Mouse (Mus musculus): ENCODE results near the gene Lrrc52. TPM values are rescaled to one million over a fixed set of nuclear protein-coding genes. Genes with fewer than 3 reads are reported as not detected.

Gene Lrrc52
- total and polyA plus RNA-seq, 3 experiments, result not detected

- H3K4me3 ChIP-seq (replicated peaks in 1 of 3; ENCODE audit: low read depth in 2 of 3, low read length in 2 of 3, poor library complexity in 1 of 3), result no peak overlapping the region
- H3K79me2 ChIP-seq (replicated peaks; ENCODE audit: control insufficient read depth, extremely low read depth, insufficient read depth, poor library complexity, severe bottlenecking), result no peaks in the 10 kb centered on the region
- no peak overlapping the region for H3K4me2 ChIP-seq (ENCODE audit: insufficient read depth, low read depth, poor library complexity, severe bottlenecking)
- no peaks in the 10 kb centered on the region for H3K4me1 ChIP-seq (ENCODE audit: control insufficient read depth in 1 of 2, insufficient read depth in 2 of 2)
- no peaks in the 10 kb centered on the region for H3K9me3 ChIP-seq (replicated peaks; ENCODE audit: low read length)
- dilution Hi-C loops (cut with MboI; ENCODE audit: extremely low pct_ligation_motif_present, extremely low pct_unique_long_range_greater_than_20kb, low sequenced_read_pairs) (no loop called here), in situ Hi-C loops (cut with MboI; ENCODE audit: low pct_ligation_motif_present, low pct_unique_long_range_greater_than_20kb, low sequenced_read_pairs) (no loop called here)
- no peak for DNase-seq (ENCODE audit: extremely low read depth)
- no peak overlapping the region for H3K27ac ChIP-seq (ENCODE audit: insufficient read depth, low read depth)
- no peak overlapping the region for H3K9ac ChIP-seq (ENCODE audit: insufficient read depth, low read depth)
- no peak for TF ChIP-seq IRF4 (IDR thresholded peaks at IDR 0.05; ENCODE audit: low read depth, low read length)
- TF ChIP-seq MAX (IDR thresholded peaks at IDR 0.05; ENCODE audit: low read length), result no peak
- TF ChIP-seq CHD1 (IDR thresholded peaks at IDR 0.05; ENCODE audit: low read depth, low read length), result no peak
- no peak for TF ChIP-seq POLR2AphosphoS2 (IDR thresholded peaks at IDR 0.05; ENCODE audit: low read depth, low read length)
- TF ChIP-seq TCF12 (IDR thresholded peaks at IDR 0.05; ENCODE audit: low read depth, low read length), result no peak
- TF ChIP-seq CHD2 (IDR thresholded peaks at IDR 0.05; ENCODE audit: low read length), result no peak
- TF ChIP-seq E2F4 (IDR thresholded peaks at IDR 0.05; ENCODE audit: insufficient replicate concordance, low read depth, low read length), result no peak
- no peak for TF ChIP-seq RCOR1 (conservative IDR thresholded peaks at IDR 0.05; ENCODE audit: low read depth, low read length)
- TF ChIP-seq ZMIZ1 (IDR thresholded peaks at IDR 0.05; ENCODE audit: low read depth, low read length), result no peak
- TF ChIP-seq CTCF (conservative IDR thresholded peaks at IDR 0.05 in 1 of 2, IDR thresholded peaks at IDR 0.05 in 1 of 2; ENCODE audit: low read depth in 2 of 2, low read length in 2 of 2), result no peak
- no peak for TF ChIP-seq UBTF (IDR thresholded peaks at IDR 0.05; ENCODE audit: low read depth, low read length)
- H3K27me3 ChIP-seq (replicated peaks), result peaks cover 71% of the 10 kb centered on the region
- no peaks in the 10 kb centered on the region for H3K36me3 ChIP-seq (replicated peaks in 1 of 2; ENCODE audit: control insufficient read depth in 1 of 2, insufficient read depth in 1 of 2, low read length in 1 of 2)
Observed at GRCm38 (mm10) chr1:167499097-167499850, 32.7 kb upstream of the Lrrc52 start.

- no peak overlapping the region for H3K4me2 ChIP-seq (ENCODE audit: insufficient read depth, low read depth, poor library complexity, severe bottlenecking)
- no peaks in the 10 kb centered on the region for H3K9me3 ChIP-seq (replicated peaks; ENCODE audit: low read length)
- in situ Hi-C loops (cut with MboI; ENCODE audit: low pct_ligation_motif_present, low pct_unique_long_range_greater_than_20kb, low sequenced_read_pairs) (no loop called here), dilution Hi-C loops (cut with MboI; ENCODE audit: extremely low pct_ligation_motif_present, extremely low pct_unique_long_range_greater_than_20kb, low sequenced_read_pairs) (no loop called here)
- TF ChIP-seq NRF1 (IDR thresholded peaks at IDR 0.05; ENCODE audit: low read depth, low read length) (no peak), MAX (IDR thresholded peaks at IDR 0.05; ENCODE audit: low read length) (no peak), USF1 (IDR thresholded peaks at IDR 0.05; ENCODE audit: low read depth, low read length) (no peak)
- H3K27ac ChIP-seq (ENCODE audit: insufficient read depth, low read depth), result no peak overlapping the region
- no peaks in the 10 kb centered on the region for H3K79me2 ChIP-seq (replicated peaks; ENCODE audit: control insufficient read depth, extremely low read depth, insufficient read depth, poor library complexity, severe bottlenecking)
- DNase-seq (ENCODE audit: extremely low read depth), result no peak
- H3K9ac ChIP-seq (ENCODE audit: insufficient read depth, low read depth), result no peak overlapping the region
- H3K4me3 ChIP-seq (replicated peaks in 1 of 3; ENCODE audit: low read depth in 2 of 3, low read length in 2 of 3, poor library complexity in 1 of 3), result no peak overlapping the region
- H3K27me3 ChIP-seq (replicated peaks), result peaks cover 67% of the 10 kb centered on the region
- H3K4me1 ChIP-seq (ENCODE audit: control insufficient read depth in 1 of 2, insufficient read depth in 2 of 2), result no peaks in the 10 kb centered on the region
- H3K36me3 ChIP-seq (replicated peaks in 1 of 2; ENCODE audit: control insufficient read depth in 1 of 2, insufficient read depth in 1 of 2, low read length in 1 of 2), result no peaks in the 10 kb centered on the region
Observed at GRCm38 (mm10) chr1:167497991-167498390, 31.4 kb upstream of the Lrrc52 start.

GRCm38 (mm10) chr1:167497560-167497959 is 31.0 kb upstream of the Lrrc52 start:
- H3K9me3 ChIP-seq (replicated peaks; ENCODE audit: low read length), result no peaks in the 10 kb centered on the region
- H3K4me3 ChIP-seq (replicated peaks in 1 of 3; ENCODE audit: low read depth in 2 of 3, low read length in 2 of 3, poor library complexity in 1 of 3), result no peak overlapping the region
- H3K4me1 ChIP-seq (ENCODE audit: control insufficient read depth in 1 of 2, insufficient read depth in 2 of 2), result no peaks in the 10 kb centered on the region
- peaks cover 69% of the 10 kb centered on the region for H3K27me3 ChIP-seq (replicated peaks)
- in situ Hi-C loops (cut with MboI; ENCODE audit: low pct_ligation_motif_present, low pct_unique_long_range_greater_than_20kb, low sequenced_read_pairs) (no loop called here), dilution Hi-C loops (cut with MboI; ENCODE audit: extremely low pct_ligation_motif_present, extremely low pct_unique_long_range_greater_than_20kb, low sequenced_read_pairs) (no loop called here)
- DNase-seq (ENCODE audit: extremely low read depth), result no peak
- H3K79me2 ChIP-seq (replicated peaks; ENCODE audit: control insufficient read depth, extremely low read depth, insufficient read depth, poor library complexity, severe bottlenecking), result no peaks in the 10 kb centered on the region
- no peak overlapping the region for H3K4me2 ChIP-seq (ENCODE audit: insufficient read depth, low read depth, poor library complexity, severe bottlenecking)
- H3K27ac ChIP-seq (ENCODE audit: insufficient read depth, low read depth), result no peak overlapping the region
- TF ChIP-seq UBTF (IDR thresholded peaks at IDR 0.05; ENCODE audit: low read depth, low read length), result no peak
- TF ChIP-seq E2F4 (IDR thresholded peaks at IDR 0.05; ENCODE audit: insufficient replicate concordance, low read depth, low read length), result no peak
- TF ChIP-seq HCFC1 (IDR thresholded peaks at IDR 0.05; ENCODE audit: low read depth, low read length), result no peak
- TF ChIP-seq RAD21 (IDR thresholded peaks at IDR 0.05; ENCODE audit: low read depth, low read length), result no peak
- TF ChIP-seq USF2 (conservative IDR thresholded peaks at IDR 0.05; ENCODE audit: low read depth, low read length), result no peak
- TF ChIP-seq MAFK (IDR thresholded peaks at IDR 0.05; ENCODE audit: insufficient replicate concordance, low read length), result no peak
- TF ChIP-seq ZKSCAN1 (IDR thresholded peaks at IDR 0.05; ENCODE audit: borderline replicate concordance, low read depth, low read length), result no peak
- no peak for TF ChIP-seq NRF1 (IDR thresholded peaks at IDR 0.05; ENCODE audit: low read depth, low read length)
- no peak for TF ChIP-seq IRF4 (IDR thresholded peaks at IDR 0.05; ENCODE audit: low read depth, low read length)
- no peak for TF ChIP-seq ZC3H11A (IDR thresholded peaks at IDR 0.05; ENCODE audit: low read depth, low read length)
- no peak for TF ChIP-seq MAZ (IDR thresholded peaks at IDR 0.05; ENCODE audit: low read depth, low read length)
- no peaks in the 10 kb centered on the region for H3K36me3 ChIP-seq (replicated peaks in 1 of 2; ENCODE audit: control insufficient read depth in 1 of 2, insufficient read depth in 1 of 2, low read length in 1 of 2)
- no peak overlapping the region for H3K9ac ChIP-seq (ENCODE audit: insufficient read depth, low read depth)

All from CH12.LX (cell line).